Mouse (Mus musculus) embryonic facial prominence, embryonic 11.5 days (tissue): Measurements from ENCODE around the gene Zfp598. TPM values are rescaled to one million over a fixed set of nuclear protein-coding genes. Genes with fewer than 3 reads are reported as not detected.

Experiments used
- ATAC-seq: fragments of 200-750 bp; cut with Nextera tagmentation; replicated peaks from 2 replicates; pipeline ENCODE4 v1.8.0; 2017; ENCODE audit warnings: low read depth; ENCODE audit not compliant: insufficient number of reproducible peaks, low FRiP score, low TSS enrichment
- DNase-seq: peaks from one replicate; pipeline ENCODE4 v3.0.0-alpha.2; 2015; ENCODE audit warnings: low spot score
- H3K27ac ChIP-seq: fragments of 300-500 bp; sonication (generic); replicated peaks from 2 replicates; pipeline ENCODE4 v1.5.1; 2014; ENCODE audit warnings: mild to moderate bottlenecking, low read depth, low read length, control low read depth
- H3K27me3 ChIP-seq: fragments of 300-500 bp; sonication (generic); 2 replicates; pipeline ENCODE4 v1.6.1; 2014; ENCODE audit warnings: mild to moderate bottlenecking, low read length, moderate library complexity, mixed read lengths; ENCODE audit not compliant: control insufficient read depth, insufficient read depth
- H3K36me3 ChIP-seq: fragments of 300-500 bp; sonication (generic); replicated peaks from 2 replicates; pipeline ENCODE4 v1.6.1; 2014; ENCODE audit warnings: low read depth, mild to moderate bottlenecking, low read length, moderate library complexity, mixed read lengths; ENCODE audit not compliant: control insufficient read depth, insufficient read depth
- H3K4me1 ChIP-seq: fragments of 300-500 bp; sonication (generic); 2 replicates; pipeline ENCODE4 v1.6.1; 2014; ENCODE audit warnings: low read length, mixed read lengths; ENCODE audit not compliant: control insufficient read depth, insufficient read depth
- H3K4me2 ChIP-seq: fragments of 300-500 bp; sonication (generic); 2 replicates; pipeline ENCODE4 v1.6.1; 2014; ENCODE audit warnings: low read depth, mild to moderate bottlenecking, control low read depth, low read length, moderate library complexity
- H3K4me3 ChIP-seq: fragments of 300-500 bp; sonication (generic); 2 replicates; pipeline ENCODE4 v1.5.1; 2014; ENCODE audit warnings: low read depth, low read length, control low read depth
- H3K9ac ChIP-seq: fragments of 300-500 bp; sonication (generic); replicated peaks from 2 replicates; pipeline ENCODE4 v1.6.1; 2014; ENCODE audit warnings: mild to moderate bottlenecking, control low read depth, low read length
- H3K9me3 ChIP-seq: fragments of 300-500 bp; sonication (generic); replicated peaks from 2 replicates; pipeline ENCODE4 v1.6.1; 2016; ENCODE audit warnings: mild to moderate bottlenecking, low read length, inconsistent platforms, mixed read lengths; ENCODE audit not compliant: control insufficient read depth
- WGBS: fragments of 180-500 bp; shearing (Covaris S2); extraction: QIAGEN DNeasy Blood & Tissue Kit; methylation state at CpG from one replicate; pipeline ENCODE4 v1.1.7; 2014; 5-methylcytosine and 5-hydroxymethylcytosine counted together
- polyA plus RNA-seq: library from polyadenylated mRNA; unstranded; fragments of >200 nt; fragmentation: Nextera tagmentation; extraction: Ambion mirVana; gene quantifications from 2 replicates; pipeline ENCODE4 v1.2.1, GENCODE M21; 2014

The Zfp598 gene
- polyA plus RNA-seq, 1 experiment from 2014 or later = 24.1 TPM

GRCm38 (mm10) chr17:24648731-24649377, 20.6 kb upstream of the Zfp598 start:
- Histone ChIP-seq H3K9ac (no peak overlapping the region; the same call in 1 of the 2 replicates), H3K4me1 (peaks cover 10% of the 10 kb centered on the region), H3K4me2 (peak overlapping the region; percentile 99), H3K9me3 (no peaks in the 10 kb centered on the region), H3K4me3 (peak overlapping the region; percentile 74; the same call in 1 of the 2 replicates), H3K27me3 (no peaks in the 10 kb centered on the region), H3K27ac (no peak overlapping the region), H3K36me3 (no peaks in the 10 kb centered on the region; the same call in 1 of the 2 replicates)
- DNase-seq (no peak), ATAC-seq (no peak)
- WGBS = 73% methylated on average over 10 of the region's 10 CpGs

- H3K9ac ChIP-seq = peak overlapping the region; percentile 87
- peaks cover 4% of the 10 kb centered on the region for H3K4me1 ChIP-seq
- peak overlapping the region; percentile 99 for H3K4me2 ChIP-seq
- H3K27ac ChIP-seq = no peak overlapping the region
- DNase-seq = peak; percentile 36
- WGBS = 0% methylated on average over 35 of the region's 35 CpGs
- peak overlapping the region; percentile 74 for H3K4me3 ChIP-seq
- no peaks in the 10 kb centered on the region; the same call in 1 of the 2 replicates for H3K36me3 ChIP-seq
- no peaks in the 10 kb centered on the region for H3K9me3 ChIP-seq
- ATAC-seq = 0 out of 2 replicates have a peak, but pooled peaks have one; percentile 35
- H3K27me3 ChIP-seq = no peaks in the 10 kb centered on the region
These were observed 19.9 kb upstream of the Zfp598 start for GRCm38 (mm10) chr17:24649581-24650069.

- Histone ChIP-seq H3K9me3 (no peaks in the 10 kb centered on the region), H3K27me3 (no peaks in the 10 kb centered on the region), H3K36me3 (no peaks in the 10 kb centered on the region; the same call in 1 of the 2 replicates), H3K4me3 (peak within 1 kb of the TSS; percentile 74), H3K4me1 (peaks cover 3% of the 10 kb centered on the region; the same call in 1 of the 2 replicates), H3K27ac (no peak within 1 kb of the TSS), H3K4me2 (peak within 1 kb of the TSS; percentile 99), H3K9ac (peak within 1 kb of the TSS; percentile 87)
- 0% methylated on average over 39 of the region's 41 CpGs for WGBS
- DNase-seq = peak; percentile 72
- peak; percentile 63 for ATAC-seq
These were observed 19.3 kb upstream of the Zfp598 start, which contains the start of gene Slc9a3r2 for GRCm38 (mm10) chr17:24650070-24650616. Gene Slc9a3r2 (minus strand): TSS chr17:24650327.

GRCm38 (mm10) chr17:24650766-24651165, 18.7 kb upstream of the Zfp598 start:
- H3K27me3 ChIP-seq = no peaks in the 10 kb centered on the region
- H3K4me2 ChIP-seq = no peak overlapping the region; the same call in 1 of the 2 replicates
- H3K4me3 ChIP-seq = no peak overlapping the region

GRCm38 (mm10) chr17:24651835-24652234, 17.7 kb upstream of the Zfp598 start:
- 69% methylated on average over 3 of the region's 3 CpGs for WGBS
- no peak for DNase-seq
- Histone ChIP-seq H3K4me3 (no peak overlapping the region), H3K36me3 (no peaks in the 10 kb centered on the region; the same call in 1 of the 2 replicates), H3K4me2 (no peak overlapping the region), H3K27me3 (peaks cover 5% of the 10 kb centered on the region), H3K9ac (no peak overlapping the region), H3K27ac (no peak overlapping the region), H3K9me3 (no peaks in the 10 kb centered on the region), H3K4me1 (peaks cover 3% of the 10 kb centered on the region; the same call in 1 of the 2 replicates)
- no peak for ATAC-seq

More at GRCm38 (mm10) chr17:24650766-24651165, 18.7 kb upstream of the Zfp598 start:
- Histone ChIP-seq H3K9me3 (no peaks in the 10 kb centered on the region), H3K9ac (no peak overlapping the region), H3K36me3 (no peaks in the 10 kb centered on the region; the same call in 1 of the 2 replicates), H3K27ac (no peak overlapping the region), H3K4me1 (peaks cover 3% of the 10 kb centered on the region; the same call in 1 of the 2 replicates)
- DNase-seq (no peak), ATAC-seq (no peak)
- 78% methylated on average over 4 of the region's 4 CpGs for WGBS

- peak overlapping the region; percentile 25; the same call in 1 of the 2 replicates for H3K4me3 ChIP-seq
- peak overlapping the region; percentile 50 for H3K9ac ChIP-seq
- peaks cover 4% of the 10 kb centered on the region; the same call in 1 of the 2 replicates for H3K4me1 ChIP-seq
- H3K4me2 ChIP-seq = peak overlapping the region; percentile 54
- no peaks in the 10 kb centered on the region for H3K9me3 ChIP-seq
- no peak overlapping the region for H3K27ac ChIP-seq
- ATAC-seq = peak; percentile 40; the same call in 1 of the 2 replicates
- no peaks in the 10 kb centered on the region for H3K36me3 ChIP-seq
- H3K27me3 ChIP-seq = peaks cover 28% of the 10 kb centered on the region
- peak; percentile 94 for DNase-seq
- 7% methylated on average over 19 of the region's 19 CpGs for WGBS
These were observed 15.3 kb upstream of the Zfp598 start for GRCm38 (mm10) chr17:24653967-24654710.

- no peak for DNase-seq
- Histone ChIP-seq H3K4me1 (peaks cover 4% of the 10 kb centered on the region; the same call in 1 of the 2 replicates), H3K27me3 (peaks cover 32% of the 10 kb centered on the region), H3K4me3 (no peak overlapping the region), H3K9me3 (no peaks in the 10 kb centered on the region), H3K9ac (no peak overlapping the region), H3K36me3 (no peaks in the 10 kb centered on the region), H3K27ac (no peak overlapping the region), H3K4me2 (no peak overlapping the region)
- WGBS = 66% methylated on average over 4 of the region's 4 CpGs
- no peak for ATAC-seq
These were observed 14.5 kb upstream of the Zfp598 start for GRCm38 (mm10) chr17:24654969-24655368.
